Mouse (Mus musculus) olfactory bulb, adult 2 months (tissue): ENCODE data around the gene Tshz2. TPM values are rescaled to one million over a fixed set of nuclear protein-coding genes. Genes with fewer than 3 reads are reported as not detected.

Experiments used
- H3K27ac ChIP-seq: fragments of 200-500 bp; 2 replicates; pipeline ENCODE4 v1.5.1; 2012; ENCODE audit warnings: low read depth, low read length; ENCODE audit not compliant: insufficient read depth
- H3K4me1 ChIP-seq: fragments of 200-500 bp; 2 replicates; pipeline ENCODE4 v1.6.1; 2012; ENCODE audit warnings: low read length; ENCODE audit not compliant: control insufficient read depth, insufficient read depth
- H3K4me3 ChIP-seq: fragments of 200-500 bp; 2 replicates; pipeline ENCODE4 v1.5.1; 2012; ENCODE audit warnings: mild to moderate bottlenecking, low read depth, low read length, moderate library complexity; ENCODE audit not compliant: insufficient read depth
- CTCF ChIP-seq: fragments of 200-500 bp; IDR thresholded peaks from 2 replicates; pipeline ENCODE4 v1.5.1; 2012; ENCODE audit warnings: low read depth, mild to moderate bottlenecking, low read length, moderate library complexity; ENCODE audit not compliant: insufficient read depth
- POLR2A ChIP-seq: fragments of 200-500 bp; IDR thresholded peaks from 2 replicates; pipeline ENCODE4 v1.6.1; 2012; ENCODE audit warnings: mild to moderate bottlenecking, low read depth, low read length, moderate library complexity; ENCODE audit not compliant: insufficient read depth
- WGBS: fragments of 180-500 bp; shearing (Covaris S2); methylation state at CpG from one replicate; pipeline ENCODE4 v1.1.7; 2018; 5-methylcytosine and 5-hydroxymethylcytosine counted together
- polyA plus RNA-seq: library from polyadenylated mRNA; stranded (reverse); fragments of >200 nt; gene quantifications from 2 replicates; pipeline ENCODE4 v1.2.4, GENCODE M21; 2012; ENCODE audit warnings: low replicate concordance; ENCODE audit not compliant: missing spikeins, insufficient read depth, insufficient read length

Tshz2 gene
- polyA plus RNA-seq, 1 experiment, result not detected

- Histone ChIP-seq H3K4me1 (no peaks in the 10 kb centered on the region; the same call in 1 of the 2 replicates), H3K4me3 (no peak overlapping the region), H3K27ac (no peak overlapping the region)
- WGBS, result 82% methylated on average over 6 of the region's 6 CpGs
- TF ChIP-seq CTCF (no peak), POLR2A (no peak)
These were observed 16.8 kb upstream of the Tshz2 start for GRCm38 (mm10) chr2:169615998-169616397.

DNA sequence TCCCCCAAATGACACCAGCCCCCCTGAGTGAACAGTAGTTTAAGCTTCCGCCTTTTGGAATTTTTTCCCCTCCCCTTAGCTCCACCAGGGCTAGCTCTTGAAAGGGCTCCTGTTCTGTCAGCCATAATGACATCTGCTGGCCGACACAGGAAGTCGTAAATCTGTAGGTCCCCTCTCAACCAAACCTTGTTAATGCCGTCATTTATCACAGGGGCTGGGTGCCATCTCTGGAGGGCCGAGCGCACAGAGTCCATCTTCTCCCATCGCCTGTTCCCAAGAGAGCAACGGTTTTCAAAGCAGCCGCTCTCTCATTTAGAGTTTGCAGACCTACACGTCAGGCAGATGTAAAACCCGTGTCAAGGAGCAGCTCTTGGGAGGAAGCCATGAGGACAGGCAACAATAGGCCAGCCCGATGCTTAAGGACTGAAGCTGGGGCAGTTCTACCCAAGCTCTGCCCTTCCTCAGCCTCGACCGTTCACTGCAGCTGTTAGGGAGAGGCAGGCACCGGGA, 11.6 kb upstream of the Tshz2 start:
- Histone ChIP-seq H3K4me1 (peaks cover 4% of the 10 kb centered on the region; the same call in 1 of the 2 replicates), H3K4me3 (no peak overlapping the region), H3K27ac (no peak overlapping the region)
- no peak for TF ChIP-seq POLR2A
- 41% methylated on average over 15 of the region's 15 CpGs for WGBS

- H3K27ac ChIP-seq, result no peak overlapping the region
- no peak overlapping the region for H3K4me3 ChIP-seq
- TF ChIP-seq POLR2A, result no peak
- TF ChIP-seq CTCF, result no peak
- H3K4me1 ChIP-seq, result peaks cover 7% of the 10 kb centered on the region
- WGBS, result 93% methylated on average over 3 of the region's 3 CpGs
These were observed 2.7 kb upstream of the Tshz2 start for GRCm38 (mm10) chr2:169630070-169630469.

GRCm38 (mm10) chr2:169633491-169634289, 877 bp downstream of the Tshz2 start:
- H3K4me3 ChIP-seq, result peak overlapping the region; percentile 46
- WGBS, result 2% methylated on average over 38 of the region's 38 CpGs
- TF ChIP-seq CTCF, result no peak
- TF ChIP-seq POLR2A, result no peak
- H3K27ac ChIP-seq, result no peak overlapping the region; the same call in 1 of the 2 replicates
- peaks cover 7% of the 10 kb centered on the region for H3K4me1 ChIP-seq

- TF ChIP-seq CTCF, result no peak
- no peak for TF ChIP-seq POLR2A
- peak overlapping the region; percentile 14 for H3K4me3 ChIP-seq
- WGBS, result 41% methylated on average over 17 of the region's 17 CpGs
- no peak overlapping the region for H3K27ac ChIP-seq
- peaks cover 7% of the 10 kb centered on the region for H3K4me1 ChIP-seq
These were observed 2.0 kb downstream of the Tshz2 start for GRCm38 (mm10) chr2:169634619-169635382.

- Histone ChIP-seq H3K27ac (no peak overlapping the region), H3K4me3 (no peak overlapping the region), H3K4me1 (peaks cover 7% of the 10 kb centered on the region)
- WGBS, result 46% methylated on average over 7 of the region's 7 CpGs
- TF ChIP-seq POLR2A, result no peak
- TF ChIP-seq CTCF, result no peak
These were observed 2.6 kb downstream of the Tshz2 start for GRCm38 (mm10) chr2:169635428-169635827.

GRCm38 (mm10) chr2:169636414-169636813, 3.6 kb downstream of the Tshz2 start:
- no peak overlapping the region for H3K4me3 ChIP-seq
- whole genome bisulfite sequencing, result 72% methylated on average over 4 of the region's 4 CpGs
- no peak overlapping the region for H3K27ac ChIP-seq
- peaks cover 7% of the 10 kb centered on the region for H3K4me1 ChIP-seq
- TF ChIP-seq CTCF (no peak), POLR2A (no peak)

- no peak for TF ChIP-seq CTCF
- no peak for TF ChIP-seq POLR2A
- no peaks in the 10 kb centered on the region for H3K4me1 ChIP-seq
- no peak overlapping the region for H3K4me3 ChIP-seq
- WGBS, result 39% methylated on average over 14 of the region's 14 CpGs
- no peak overlapping the region for H3K27ac ChIP-seq
These were observed 8.7 kb downstream of the Tshz2 start for GRCm38 (mm10) chr2:169641547-169641946.

- Histone ChIP-seq H3K4me3 (no peak overlapping the region), H3K27ac (no peak overlapping the region), H3K4me1 (no peaks in the 10 kb centered on the region)
- TF ChIP-seq POLR2A, result no peak
- no peak for TF ChIP-seq CTCF
- WGBS, result 92% methylated on average over 8 of the region's 8 CpGs
These were observed 9.6 kb downstream of the Tshz2 start for GRCm38 (mm10) chr2:169642420-169642819.
